Mouse (Mus musculus): ENCODE data around the gene Olfr937.

Olfr937 gene

GRCm38 (mm10) chr9:39064851-39065250 lies at the start of gene Olfr937:
Gene Olfr937 (minus strand): TSS chr9:39064951.
- no peak for DNase-seq (ENCODE audit: low spot score)

GRCm38 (mm10) chr9:39078787-39079186 lies 14.0 kb upstream of the Olfr937 start, which contains the start of gene Olfr938:
Gene Olfr938 (minus strand): TSS chr9:39078887.
- DNase-seq (ENCODE audit: low spot score), result no peak

GRCm38 (mm10) chr9:39023277-39023676 lies 41.5 kb downstream of the Olfr937 start, which contains the start of gene Olfr146:
Gene Olfr146 (minus strand): TSS chr9:39023377.
- no peak for DNase-seq (ENCODE audit: low spot score)

Measured in left cerebral cortex, adult 11 months (tissue).